Mouse (Mus musculus): ENCODE measurements around the gene Drg2.

- TF ChIP-seq CTCF (IDR thresholded peaks at IDR 0.05; ENCODE audit: borderline replicate concordance, extremely low read depth, insufficient read depth, insufficient read length) (no peak), POLR2A (IDR thresholded peaks at IDR 0.05; ENCODE audit: borderline replicate concordance, extremely low read depth, insufficient read depth, insufficient read length, poor library complexity, severe bottlenecking) (no peak)
Measured at GRCm38 (mm10) chr11:60442896-60443295, 11.5 kb upstream of the Drg2 start.

Data from brain, embryonic 14.5 days (tissue).